Mouse (Mus musculus): ENCODE measurements at regions not wholly inside any gene's neighbourhood (a gene's known extent, or its start where the extent isn't known, plus 50 kb on each side); places are given as distances from the start of the nearest gene placed in this dataset.

GRCm38 (mm10) chr13:101111773-101112172, 278.5 kb upstream of the Slc30a5 start:
- Histone ChIP-seq H3K36me3 (ENCODE audit: insufficient read depth) (no peaks in the 10 kb centered on the region), H3K27me3 (ENCODE audit: insufficient read depth, low read length) (no peaks in the 10 kb centered on the region), H3K9me3 (ENCODE audit: low read length) (no peaks in the 10 kb centered on the region), H3K27ac (ENCODE audit: low read depth, low read length) (no peak overlapping the region), H3K4me2 (ENCODE audit: low read depth) (no peak overlapping the region), H3K9ac (no peak overlapping the region), H3K4me3 (ENCODE audit: low read depth, low read length) (no peak overlapping the region), H3K4me1 (ENCODE audit: insufficient read depth) (no peaks in the 10 kb centered on the region)
- ATAC-seq (no peak), DNase-seq (no peak)
- no peak for TF ChIP-seq CTCF (IDR thresholded peaks at IDR 0.05; ENCODE audit: low read depth)
- WGBS = 79% methylated on average over 2 of the region's 2 CpGs

- Histone ChIP-seq H3K36me3 (ENCODE audit: insufficient read depth) (no peaks in the 10 kb centered on the region), H3K9me3 (ENCODE audit: low read length) (no peaks in the 10 kb centered on the region), H3K4me3 (ENCODE audit: low read depth, low read length) (no peak overlapping the region), H3K4me1 (ENCODE audit: insufficient read depth) (no peaks in the 10 kb centered on the region), H3K9ac (no peak overlapping the region), H3K27me3 (ENCODE audit: insufficient read depth, low read length) (no peaks in the 10 kb centered on the region), H3K27ac (ENCODE audit: low read depth, low read length) (no peak overlapping the region), H3K4me2 (ENCODE audit: low read depth) (no peak overlapping the region)
- no peak for ATAC-seq
- 65% methylated on average over 3 of the region's 3 CpGs for WGBS
- TF ChIP-seq CTCF (IDR thresholded peaks at IDR 0.05; ENCODE audit: low read depth) = no peak
- no peak for DNase-seq
Measured at GRCm38 (mm10) chr13:101100621-101101020, 267.4 kb upstream of the Slc30a5 start.

GRCm38 (mm10) chr13:101096856-101097255, 263.6 kb upstream of the Slc30a5 start:
- H3K27me3 ChIP-seq (ENCODE audit: insufficient read depth, low read length) = no peaks in the 10 kb centered on the region
- no peaks in the 10 kb centered on the region for H3K36me3 ChIP-seq (ENCODE audit: insufficient read depth)
- ATAC-seq = no peak
- TF ChIP-seq CTCF (IDR thresholded peaks at IDR 0.05; ENCODE audit: low read depth) = no peak
- H3K9me3 ChIP-seq (ENCODE audit: low read length) = no peaks in the 10 kb centered on the region
- no peaks in the 10 kb centered on the region for H3K4me1 ChIP-seq (ENCODE audit: insufficient read depth)
- WGBS = 88% methylated on average over 1 of the region's 1 CpGs
- H3K27ac ChIP-seq (ENCODE audit: low read depth, low read length) = no peak overlapping the region
- no peak for DNase-seq
- no peak overlapping the region for H3K9ac ChIP-seq
- no peak overlapping the region for H3K4me3 ChIP-seq (ENCODE audit: low read depth, low read length)
- H3K4me2 ChIP-seq (ENCODE audit: low read depth) = no peak overlapping the region

GRCm38 (mm10) chr13:101096221-101096620, 263.0 kb upstream of the Slc30a5 start:
- H3K4me3 ChIP-seq (ENCODE audit: low read depth, low read length) = no peak overlapping the region
- WGBS = 78% methylated on average over 6 of the region's 6 CpGs
- no peak for ATAC-seq

GRCm38 (mm10) chr13:101095057-101095831, 262.0 kb upstream of the Slc30a5 start:
- TF ChIP-seq CTCF (IDR thresholded peaks at IDR 0.05; ENCODE audit: low read depth) = no peak
- H3K4me2 ChIP-seq (ENCODE audit: low read depth) = no peak overlapping the region
- no peaks in the 10 kb centered on the region for H3K9me3 ChIP-seq (ENCODE audit: low read length)
- WGBS = 92% methylated on average over 6 of the region's 6 CpGs
- H3K4me3 ChIP-seq (ENCODE audit: low read depth, low read length) = no peak overlapping the region
- ATAC-seq = no peak
- DNase-seq = no peak
- no peak overlapping the region for H3K27ac ChIP-seq (ENCODE audit: low read depth, low read length)
- no peaks in the 10 kb centered on the region for H3K27me3 ChIP-seq (ENCODE audit: insufficient read depth, low read length)
- no peak overlapping the region for H3K9ac ChIP-seq
- no peaks in the 10 kb centered on the region for H3K4me1 ChIP-seq (ENCODE audit: insufficient read depth)
- no peaks in the 10 kb centered on the region for H3K36me3 ChIP-seq (ENCODE audit: insufficient read depth)

More at GRCm38 (mm10) chr13:101096221-101096620, 263.0 kb upstream of the Slc30a5 start:
- Histone ChIP-seq H3K27me3 (ENCODE audit: insufficient read depth, low read length) (no peaks in the 10 kb centered on the region), H3K9me3 (ENCODE audit: low read length) (no peaks in the 10 kb centered on the region), H3K4me2 (ENCODE audit: low read depth) (no peak overlapping the region), H3K36me3 (ENCODE audit: insufficient read depth) (no peaks in the 10 kb centered on the region), H3K4me1 (ENCODE audit: insufficient read depth) (no peaks in the 10 kb centered on the region), H3K9ac (no peak overlapping the region), H3K27ac (ENCODE audit: low read depth, low read length) (no peak overlapping the region)
- TF ChIP-seq CTCF (IDR thresholded peaks at IDR 0.05; ENCODE audit: low read depth) = no peak
- DNase-seq = no peak

GRCm38 (mm10) chr13:101092743-101093131, 259.5 kb upstream of the Slc30a5 start:
- 56% methylated on average over 10 of the region's 10 CpGs for WGBS
- no peak overlapping the region for H3K9ac ChIP-seq
- no peaks in the 10 kb centered on the region for H3K27me3 ChIP-seq (ENCODE audit: insufficient read depth, low read length)
- peak overlapping the region; percentile 9; the same call in 1 of the 2 replicates for H3K4me3 ChIP-seq (ENCODE audit: low read depth, low read length)
- H3K4me2 ChIP-seq (ENCODE audit: low read depth) = peak overlapping the region; percentile 30
- ATAC-seq (no peak), DNase-seq (no peak)
- no peaks in the 10 kb centered on the region for H3K9me3 ChIP-seq (ENCODE audit: low read length)
- no peaks in the 10 kb centered on the region for H3K36me3 ChIP-seq (ENCODE audit: insufficient read depth)
- no peaks in the 10 kb centered on the region for H3K4me1 ChIP-seq (ENCODE audit: insufficient read depth)
- H3K27ac ChIP-seq (ENCODE audit: low read depth, low read length) = no peak overlapping the region
- no peak for TF ChIP-seq CTCF (IDR thresholded peaks at IDR 0.05; ENCODE audit: low read depth)

- no peaks in the 10 kb centered on the region for H3K4me1 ChIP-seq (ENCODE audit: insufficient read depth)
- H3K27ac ChIP-seq (ENCODE audit: low read depth, low read length) = no peak overlapping the region
- H3K9ac ChIP-seq = no peak overlapping the region
- no peak for TF ChIP-seq CTCF (IDR thresholded peaks at IDR 0.05; ENCODE audit: low read depth)
- H3K27me3 ChIP-seq (ENCODE audit: insufficient read depth, low read length) = no peaks in the 10 kb centered on the region
- H3K4me3 ChIP-seq (ENCODE audit: low read depth, low read length) = peak overlapping the region; percentile 9; the same call in 1 of the 2 replicates
- peak overlapping the region; percentile 30 for H3K4me2 ChIP-seq (ENCODE audit: low read depth)
- ATAC-seq (peak; percentile 95), DNase-seq (peak; percentile 71)
- no peaks in the 10 kb centered on the region for H3K9me3 ChIP-seq (ENCODE audit: low read length)
- 42% methylated on average over 18 of the region's 18 CpGs for WGBS
- H3K36me3 ChIP-seq (ENCODE audit: insufficient read depth) = no peaks in the 10 kb centered on the region
Measured at GRCm38 (mm10) chr13:101092033-101092742, 259.0 kb upstream of the Slc30a5 start.

Data from forebrain, postnatal 0 days (tissue).